ENCODE assay signal across 19 mouse cellular contexts in the genomic region with DNA sequence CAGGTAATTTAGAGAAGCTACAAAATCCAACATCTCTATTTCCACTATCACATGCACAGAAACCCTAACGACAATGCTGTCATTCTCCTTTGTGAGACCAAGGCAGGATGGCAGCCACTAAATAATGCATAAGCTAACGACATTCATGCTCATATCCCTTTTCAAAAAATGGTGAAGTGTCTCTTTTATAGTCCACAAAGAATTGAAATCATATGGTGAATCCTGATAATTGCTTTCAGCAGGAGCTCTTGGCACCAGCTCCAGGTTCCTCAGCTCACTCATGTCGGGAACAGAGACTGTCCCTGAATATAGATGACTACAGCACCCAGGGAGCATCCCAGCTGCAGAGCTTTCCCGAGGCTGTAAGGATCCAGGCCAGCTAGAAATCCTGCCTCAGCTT. TPM values are rescaled to one million over a fixed set of nuclear protein-coding genes. Genes with fewer than 3 reads are reported as not detected.
DNase-seq lines count a peak whose midpoint lies in the region; ATAC-seq and TF ChIP-seq lines count a peak whose summit lies in the region.
"Had no signal": no experiment of that assay in that cellular context is flagged by ENCODE, and none has a peak within 500 bp of the region (broad histone marks: within the 10 kb centered on the region; RNA-seq: fewer than 3 reads in every experiment).

No protein-coding gene starts in this region.

- TF ChIP-seq POLR2A in limb, embryonic 14.5 days (IDR thresholded peaks at IDR 0.05; ENCODE audit: borderline replicate concordance, extremely low read depth, insufficient read depth, insufficient read length) = no peak
- TF ChIP-seq POLR2A in brain, embryonic 14.5 days (IDR thresholded peaks at IDR 0.05; ENCODE audit: borderline replicate concordance, extremely low read depth, insufficient read depth, insufficient read length, poor library complexity, severe bottlenecking) = no peak

- 30% methylated on average over 4 of the region's 4 CpGs for WGBS in limb, embryonic 14.5 days
- 66% methylated on average over 4 of the region's 4 CpGs for WGBS in limb, embryonic 10.5 days
- 36% methylated on average over 4 of the region's 4 CpGs for WGBS in liver, embryonic 12.5 days (ENCODE audit: insufficient replicate concordance)
- WGBS in kidney, embryonic 16.5 days = 77% methylated on average over 4 of the region's 4 CpGs

- no peaks in the 10 kb centered on the region for H3K36me3 ChIP-seq in limb, embryonic 14.5 days (ENCODE audit: control insufficient read depth, insufficient read depth, low read length)
- no peaks in the 10 kb centered on the region for H3K36me3 ChIP-seq in limb, embryonic 10.5 days
- H3K36me3 ChIP-seq in liver, embryonic 12.5 days = no peaks in the 10 kb centered on the region
- H3K36me3 ChIP-seq in kidney, embryonic 16.5 days (ENCODE audit: insufficient read depth, low read length) = no peaks in the 10 kb centered on the region
- H3K36me3 ChIP-seq: kidney, embryonic 15.5 days; limb, embryonic 12.5 days; midbrain, embryonic 12.5 days; neural tube, embryonic 12.5 days had no signal

- peaks cover 4% of the 10 kb centered on the region; the same call in 1 of the 2 replicates for H3K4me1 ChIP-seq in limb, embryonic 14.5 days (ENCODE audit: control insufficient read depth, insufficient read depth, low read length)
- no peaks in the 10 kb centered on the region for H3K4me1 ChIP-seq in limb, embryonic 10.5 days
- H3K4me1 ChIP-seq in liver, embryonic 12.5 days = no peaks in the 10 kb centered on the region
- H3K4me1 ChIP-seq in kidney, embryonic 16.5 days (ENCODE audit: insufficient read depth, low read length) = no peaks in the 10 kb centered on the region
- H3K4me1 ChIP-seq: kidney, embryonic 15.5 days; limb, embryonic 12.5 days; midbrain, embryonic 12.5 days; neural tube, embryonic 12.5 days had no signal

- H3K9ac ChIP-seq in limb, embryonic 14.5 days (ENCODE audit: low read depth, low read length, severe bottlenecking) = no peak overlapping the region
- no peak overlapping the region for H3K9ac ChIP-seq in liver, embryonic 12.5 days
- no peak overlapping the region for H3K9ac ChIP-seq in kidney, embryonic 16.5 days (replicated peaks; ENCODE audit: low read length)
- H3K9ac ChIP-seq: kidney, embryonic 15.5 days; limb, embryonic 12.5 days; liver, postnatal 0 days; midbrain, embryonic 12.5 days; neural tube, embryonic 12.5 days had no signal

- TF ChIP-seq CTCF in brain, embryonic 14.5 days (IDR thresholded peaks at IDR 0.05; ENCODE audit: borderline replicate concordance, extremely low read depth, insufficient read depth, insufficient read length) = no peak

- DNase-seq in frontal cortex, postnatal 14 days (ENCODE audit: low spot score in 2 of 2) = no peak
- DNase-seq in limb, embryonic 14.5 days (ENCODE audit: low spot score) = peak; percentile 35
- no peak for DNase-seq in limb, embryonic 10.5 days (ENCODE audit: low spot score)
- peak; percentile 83 for DNase-seq in brain, embryonic 14.5 days (ENCODE audit: low read depth)
- peak; percentile 5 to 10 for DNase-seq in frontal cortex, postnatal 10 days (ENCODE audit: low spot score in 2 of 2)
- DNase-seq: cerebellum, adult 18-20 months; gastrocnemius, adult 2 months; heart, adult 18-20 months; liver, postnatal 0 days; thymus, postnatal 36 days had no signal

- no peaks in the 10 kb centered on the region for H3K9me3 ChIP-seq in limb, embryonic 14.5 days (ENCODE audit: control insufficient read depth, low read length)
- H3K9me3 ChIP-seq in limb, embryonic 10.5 days (replicated peaks) = no peaks in the 10 kb centered on the region
- H3K9me3 ChIP-seq in liver, embryonic 12.5 days (replicated peaks) = no peaks in the 10 kb centered on the region
- H3K9me3 ChIP-seq in kidney, embryonic 16.5 days (ENCODE audit: low read length) = no peaks in the 10 kb centered on the region
- H3K9me3 ChIP-seq: kidney, embryonic 15.5 days; limb, embryonic 12.5 days; midbrain, embryonic 12.5 days; neural tube, embryonic 12.5 days had no signal

- H3K27me3 ChIP-seq in limb, embryonic 14.5 days (ENCODE audit: control insufficient read depth, insufficient read depth, low read length) = no peaks in the 10 kb centered on the region
- no peaks in the 10 kb centered on the region for H3K27me3 ChIP-seq in limb, embryonic 10.5 days (ENCODE audit: low read depth, poor library complexity, severe bottlenecking)
- H3K27me3 ChIP-seq in liver, embryonic 12.5 days (replicated peaks) = no peaks in the 10 kb centered on the region
- no peaks in the 10 kb centered on the region for H3K27me3 ChIP-seq in kidney, embryonic 16.5 days (ENCODE audit: insufficient read depth, low read length)
- H3K27me3 ChIP-seq: kidney, embryonic 15.5 days; limb, embryonic 12.5 days; midbrain, embryonic 12.5 days; neural tube, embryonic 12.5 days had no signal

- no peak overlapping the region for H3K4me2 ChIP-seq in limb, embryonic 14.5 days (replicated peaks; ENCODE audit: low read depth, low read length, severe bottlenecking)
- H3K4me2 ChIP-seq in liver, embryonic 12.5 days = no peak overlapping the region
- no peak overlapping the region for H3K4me2 ChIP-seq in kidney, embryonic 16.5 days (replicated peaks; ENCODE audit: low read depth, low read length)
- H3K4me2 ChIP-seq: kidney, embryonic 15.5 days; limb, embryonic 12.5 days; midbrain, embryonic 12.5 days; neural tube, embryonic 12.5 days had no signal

- no peak overlapping the region for H3K27ac ChIP-seq in limb, embryonic 14.5 days (replicated peaks; ENCODE audit: low read depth, low read length)
- no peak overlapping the region for H3K27ac ChIP-seq in limb, embryonic 10.5 days
- H3K27ac ChIP-seq in liver, embryonic 12.5 days = no peak overlapping the region
- H3K27ac ChIP-seq in kidney, embryonic 16.5 days (ENCODE audit: low read length) = no peak overlapping the region
- H3K27ac ChIP-seq: gastrocnemius, adult 2 months; kidney, embryonic 15.5 days; limb, embryonic 12.5 days; midbrain, embryonic 12.5 days; neural tube, embryonic 12.5 days had no signal

- no peak overlapping the region for H3K4me3 ChIP-seq in limb, embryonic 14.5 days (replicated peaks; ENCODE audit: low read length)
- no peak overlapping the region for H3K4me3 ChIP-seq in limb, embryonic 10.5 days
- H3K4me3 ChIP-seq in liver, embryonic 12.5 days = no peak overlapping the region
- H3K4me3 ChIP-seq in kidney, embryonic 16.5 days (ENCODE audit: low read length) = no peak overlapping the region
- H3K4me3 ChIP-seq: gastrocnemius, adult 2 months; kidney, embryonic 15.5 days; limb, embryonic 12.5 days; midbrain, embryonic 12.5 days; neural tube, embryonic 12.5 days had no signal

- ATAC-seq in frontal cortex, adult (ENCODE audit: low TSS enrichment) = peak; percentile 91
- no peak for ATAC-seq in limb, embryonic 14.5 days (ENCODE audit: low FRiP score, low read depth)
- ATAC-seq in liver, embryonic 12.5 days = no peak
- ATAC-seq in kidney, embryonic 16.5 days (ENCODE audit: low FRiP score, low TSS enrichment) = no peak
- ATAC-seq: inflammation-experienced regulatory T-cells, adult 6 months; liver, postnatal 0 days had no signal

RNA-seq across cellular contexts. Expression of a gene that starts 28.9 kb away (rescaled TPM):
- polyA plus RNA-seq in limb, embryonic 14.5 days (2012; rRNA removed) = 0.04 TPM in 1 of 2 replicates, not detected in the other
- polyA plus RNA-seq in limb, embryonic 14.5 days (2014; fragmentation: Nextera tagmentation; extraction: Ambion mirVana) = not detected in 2 replicates
- polyA plus RNA-seq in limb, embryonic 10.5 days (2016; fragmentation: Nextera tagmentation; extraction: Ambion mirVana) = not detected in 2 replicates
- not detected in 2 replicates for polyA plus RNA-seq in brain, embryonic 14.5 days (2012; rRNA removed)
- not detected in 2 replicates for polyA plus RNA-seq in liver, embryonic 12.5 days (2016; fragmentation: Nextera tagmentation; extraction: Ambion mirVana)
- not detected in 2 replicates for polyA plus RNA-seq in kidney, embryonic 16.5 days (2015; fragmentation: Nextera tagmentation; extraction: Ambion mirVana)
- polyA plus RNA-seq: heart, postnatal 0 days; inflammation-experienced regulatory T-cells, adult 6 months; kidney, embryonic 15.5 days; limb, embryonic 12.5 days; liver, postnatal 0 days; midbrain, embryonic 12.5 days; neural tube, embryonic 12.5 days had no signal

Comparison
In these comparisons a context has a peak if more than half of its experiments do, and no peak if none do; other contexts are left out.
1. DNase-seq: peak in limb, embryonic 14.5 days (single experiment), brain, embryonic 14.5 days (single experiment) and frontal cortex, postnatal 10 days (2 of 2); none in frontal cortex, postnatal 14 days (0 of 2) and limb, embryonic 10.5 days (single experiment).